Mouse (Mus musculus): ENCODE results near the gene Ltb.

- no peak for TF ChIP-seq CTCF (IDR thresholded peaks at IDR 0.05)
- TF ChIP-seq EP300 (IDR thresholded peaks at IDR 0.05; ENCODE audit: insufficient read depth, low read depth, low read length): no peak
- no peak for TF ChIP-seq POLR2A (IDR thresholded peaks at IDR 0.05; ENCODE audit: insufficient read depth, low read depth, low read length)
These were observed 45.5 kb downstream of the Ltb start for GRCm38 (mm10) chr17:35239700-35240099.

All from heart, adult 2 months (tissue).